Mouse (Mus musculus) embryonic facial prominence, embryonic 14.5 days (tissue): ENCODE results near the gene Gprc5a. TPM values are rescaled to one million over a fixed set of nuclear protein-coding genes. Genes with fewer than 3 reads are reported as not detected.

Experiments
- ATAC-seq: fragments of 200-750 bp; cut with Nextera tagmentation; 2 replicates; pipeline ENCODE4 v1.8.0; 2017; ENCODE audit warnings: low read depth, moderate number of reproducible peaks, moderate TSS enrichment
- DNase-seq: peaks from one replicate; pipeline ENCODE4 v3.0.0-alpha.2; 2015; ENCODE audit warnings: low spot score
- H3K27ac ChIP-seq: fragments of 300-500 bp; sonication (generic); replicated peaks from 2 replicates; pipeline ENCODE4 v1.5.1; 2014; ENCODE audit warnings: low read depth, mild to moderate bottlenecking, low read length, moderate library complexity
- H3K27me3 ChIP-seq: fragments of 300-500 bp; sonication (generic); replicated peaks from 2 replicates; pipeline ENCODE4 v1.6.1; 2014; ENCODE audit warnings: low read length; ENCODE audit not compliant: control insufficient read depth, insufficient read depth
- H3K36me3 ChIP-seq: fragments of 300-500 bp; sonication (generic); 2 replicates; pipeline ENCODE4 v1.6.1; 2014; ENCODE audit warnings: low read length, mixed read lengths; ENCODE audit not compliant: control insufficient read depth, insufficient read depth
- H3K4me1 ChIP-seq: fragments of 300-500 bp; sonication (generic); 2 replicates; pipeline ENCODE4 v1.6.1; 2014; ENCODE audit warnings: antibody characterized with exemption, low read length; ENCODE audit not compliant: control insufficient read depth, insufficient read depth
- H3K4me2 ChIP-seq: fragments of 300-500 bp; sonication (generic); 2 replicates; pipeline ENCODE4 v1.6.1; 2014; ENCODE audit warnings: low read depth, mild to moderate bottlenecking, low read length, moderate library complexity, mixed read lengths
- H3K4me3 ChIP-seq: fragments of 300-500 bp; sonication (generic); 2 replicates; pipeline ENCODE4 v1.5.1; 2014; ENCODE audit warnings: low read depth, mild to moderate bottlenecking, low read length
- H3K9ac ChIP-seq: fragments of 300-500 bp; sonication (generic); 2 replicates; pipeline ENCODE4 v1.6.1; 2014; ENCODE audit warnings: low read depth, mild to moderate bottlenecking, low read length, moderate library complexity, mixed read lengths
- H3K9me3 ChIP-seq: fragments of 300-500 bp; sonication (generic); 2 replicates; pipeline ENCODE4 v1.6.1; 2016; ENCODE audit warnings: low read length; ENCODE audit not compliant: control insufficient read depth
- WGBS: fragments of 180-500 bp; shearing (Covaris S2); extraction: QIAGEN DNeasy Blood & Tissue Kit; methylation state at CpG from one replicate; pipeline ENCODE4 v1.1.7; 2014; 5-methylcytosine and 5-hydroxymethylcytosine counted together
- polyA plus RNA-seq: library from polyadenylated mRNA; unstranded; fragments of >200 nt; fragmentation: Nextera tagmentation; extraction: Ambion mirVana; gene quantifications from 2 replicates; pipeline ENCODE4 v1.2.1, GENCODE M21; 2014

Gprc5a gene
- polyA plus RNA-seq, 1 experiment from 2014 or later = 5.2 TPM

DNA sequence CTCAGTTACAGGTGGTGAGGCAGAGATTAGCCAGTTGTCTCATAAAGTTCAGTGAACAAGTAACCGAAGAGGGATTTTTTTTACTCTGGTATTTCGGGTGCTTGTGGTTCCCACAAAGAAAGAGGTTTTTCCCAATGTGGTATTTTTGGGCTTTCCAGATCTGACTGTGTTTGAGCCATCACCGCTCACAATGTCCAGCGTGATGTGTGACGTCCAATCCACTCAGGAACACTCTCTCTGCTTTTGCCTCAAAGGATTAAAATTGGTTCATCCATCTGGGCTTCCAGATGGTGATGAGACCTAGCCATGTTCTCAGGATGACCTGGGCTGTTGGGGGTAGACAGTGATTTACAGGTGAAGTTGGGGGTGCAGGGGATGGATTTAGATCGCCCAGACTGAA is 41.6 kb downstream of the Gprc5a start:
- DNase-seq (no peak), ATAC-seq (no peak)
- H3K27ac ChIP-seq = no peak overlapping the region
- no peak overlapping the region for H3K4me2 ChIP-seq
- 86% methylated on average over 6 of the region's 6 CpGs for WGBS
- H3K4me1 ChIP-seq = no peaks in the 10 kb centered on the region
- H3K4me3 ChIP-seq = no peak overlapping the region
- no peak overlapping the region for H3K9ac ChIP-seq
- no peaks in the 10 kb centered on the region for H3K36me3 ChIP-seq
- H3K9me3 ChIP-seq = no peaks in the 10 kb centered on the region
- no peaks in the 10 kb centered on the region for H3K27me3 ChIP-seq

GRCm38 (mm10) chr6:135112411-135113113 is 47.1 kb downstream of the Gprc5a start:
- DNase-seq = no peak
- Histone ChIP-seq H3K4me2 (no peak overlapping the region), H3K27ac (no peak overlapping the region), H3K4me3 (no peak overlapping the region), H3K36me3 (no peaks in the 10 kb centered on the region), H3K9ac (no peak overlapping the region), H3K4me1 (no peaks in the 10 kb centered on the region), H3K27me3 (no peaks in the 10 kb centered on the region), H3K9me3 (no peaks in the 10 kb centered on the region)
- ATAC-seq = no peak
- WGBS = 26% methylated on average over 7 of the region's 7 CpGs

DNA sequence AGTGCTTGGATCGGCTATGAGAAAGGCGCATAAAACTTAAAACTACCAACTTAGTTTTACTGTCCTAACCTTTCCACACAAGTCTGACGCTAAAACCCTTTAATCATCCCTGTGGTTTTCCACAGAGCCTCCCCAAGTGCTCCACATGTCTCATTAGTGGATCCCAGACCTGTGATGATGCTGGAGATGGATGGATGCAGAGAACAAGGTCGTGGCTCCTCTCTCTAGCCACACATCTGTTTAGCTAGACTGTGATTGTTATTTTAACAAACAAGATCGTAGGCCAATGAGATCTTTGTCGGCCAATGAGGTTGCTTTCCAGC is 47.6 kb downstream of the Gprc5a start:
- Histone ChIP-seq H3K9ac (no peak overlapping the region), H3K4me1 (no peaks in the 10 kb centered on the region), H3K27me3 (no peaks in the 10 kb centered on the region), H3K9me3 (no peaks in the 10 kb centered on the region), H3K36me3 (no peaks in the 10 kb centered on the region), H3K4me2 (no peak overlapping the region), H3K27ac (no peak overlapping the region), H3K4me3 (no peak overlapping the region)
- ATAC-seq (no peak), DNase-seq (peak; percentile 37)
- WGBS = 25% methylated on average over 6 of the region's 6 CpGs

- Histone ChIP-seq H3K4me1 (no peaks in the 10 kb centered on the region), H3K27me3 (no peaks in the 10 kb centered on the region), H3K4me3 (no peak overlapping the region), H3K9me3 (no peaks in the 10 kb centered on the region), H3K36me3 (no peaks in the 10 kb centered on the region), H3K4me2 (no peak overlapping the region), H3K27ac (no peak overlapping the region), H3K9ac (no peak overlapping the region)
- DNase-seq = no peak
- no peak for ATAC-seq
- 91% methylated on average over 8 of the region's 8 CpGs for WGBS
Observed at GRCm38 (mm10) chr6:135116479-135116878, 51.0 kb downstream of the Gprc5a start.

GRCm38 (mm10) chr6:135118183-135118582 is 52.7 kb downstream of the Gprc5a start, which contains the start of gene Gprc5d:
Gene Gprc5d, minus strand, starts transcription at chr6:135118283.
- Histone ChIP-seq H3K4me3 (no peak within 1 kb of the TSS), H3K27me3 (no peaks in the 10 kb centered on the region), H3K4me2 (no peak within 1 kb of the TSS), H3K27ac (no peak within 1 kb of the TSS), H3K9ac (no peak within 1 kb of the TSS), H3K4me1 (no peaks in the 10 kb centered on the region), H3K9me3 (no peaks in the 10 kb centered on the region), H3K36me3 (no peaks in the 10 kb centered on the region)
- ATAC-seq (no peak), DNase-seq (no peak)
- 94% methylated on average over 5 of the region's 5 CpGs for WGBS

DNA sequence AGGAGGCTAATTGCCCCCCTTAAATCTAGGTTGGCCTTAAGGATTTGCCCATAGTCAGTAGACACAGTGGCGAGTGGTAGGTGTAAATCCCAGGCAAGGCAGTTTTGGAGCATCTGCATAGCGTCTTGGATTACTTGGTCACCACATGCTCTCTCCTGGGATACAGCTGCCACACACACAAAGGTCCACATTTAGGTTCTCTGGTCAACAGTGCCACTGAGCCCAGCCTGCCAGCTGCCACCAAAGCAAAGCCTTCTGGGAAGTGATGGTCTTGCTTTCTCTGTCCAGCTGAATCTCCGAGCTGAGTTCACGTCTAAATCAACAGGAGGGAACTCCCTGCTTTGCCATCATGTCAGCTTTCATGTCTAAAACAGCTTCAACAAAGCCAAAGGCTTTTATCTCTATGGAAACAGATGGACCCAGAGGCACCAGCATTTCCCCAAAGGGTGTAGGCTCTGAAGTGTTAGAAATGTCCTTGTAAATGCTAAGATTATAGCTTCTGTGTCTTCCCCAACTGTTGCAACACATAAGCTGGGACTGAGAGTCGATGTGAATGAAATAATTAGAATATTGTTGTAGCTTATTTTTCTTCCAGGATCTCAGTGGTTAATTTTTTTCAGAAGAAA is 59.4 kb downstream of the Gprc5a start:
- ATAC-seq = no peak
- Histone ChIP-seq H3K4me2 (no peak overlapping the region), H3K9me3 (no peaks in the 10 kb centered on the region), H3K9ac (no peak overlapping the region), H3K36me3 (no peaks in the 10 kb centered on the region), H3K27ac (no peak overlapping the region), H3K4me3 (no peak overlapping the region), H3K4me1 (no peaks in the 10 kb centered on the region), H3K27me3 (no peaks in the 10 kb centered on the region)
- 64% methylated on average over 5 of the region's 5 CpGs for WGBS
- no peak for DNase-seq

- Histone ChIP-seq H3K4me2 (no peak overlapping the region), H3K4me3 (no peak overlapping the region), H3K9me3 (no peaks in the 10 kb centered on the region), H3K36me3 (no peaks in the 10 kb centered on the region), H3K27me3 (no peaks in the 10 kb centered on the region), H3K9ac (no peak overlapping the region), H3K27ac (no peak overlapping the region), H3K4me1 (peaks cover 7% of the 10 kb centered on the region)
- DNase-seq = no peak
- WGBS = 83% methylated on average over 7 of the region's 7 CpGs
- no peak for ATAC-seq
Observed at GRCm38 (mm10) chr6:135133086-135133485, 67.6 kb downstream of the Gprc5a start.

DNA sequence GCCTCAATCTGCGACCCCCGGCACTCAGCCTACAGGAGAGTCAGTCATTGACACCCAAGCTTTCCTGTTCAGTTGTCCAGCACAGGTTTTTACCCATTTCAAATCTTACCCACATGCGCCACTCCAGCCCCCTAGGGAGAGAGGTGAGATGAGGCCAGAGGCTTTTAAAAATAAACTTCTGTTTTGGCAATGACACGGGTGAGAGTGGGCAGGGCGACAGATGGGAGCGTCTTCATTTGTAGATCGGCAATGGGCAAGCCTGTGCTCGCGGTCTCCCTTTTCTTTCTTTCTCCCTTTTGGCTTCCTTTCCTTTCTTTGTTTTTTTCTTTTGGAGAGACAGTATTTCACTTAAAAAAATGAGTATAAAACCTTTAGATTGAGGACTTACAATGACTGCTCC is 68.0 kb downstream of the Gprc5a start:
- Histone ChIP-seq H3K27ac (no peak overlapping the region), H3K9me3 (no peaks in the 10 kb centered on the region), H3K4me2 (no peak overlapping the region), H3K27me3 (no peaks in the 10 kb centered on the region), H3K4me1 (peaks cover 7% of the 10 kb centered on the region), H3K9ac (no peak overlapping the region), H3K4me3 (no peak overlapping the region), H3K36me3 (no peaks in the 10 kb centered on the region)
- ATAC-seq (no peak), DNase-seq (no peak)
- 90% methylated on average over 9 of the region's 9 CpGs for WGBS
